Mouse (Mus musculus) testis, postnatal 14 days (tissue): ENCODE data around the gene Sept11.

Experiments
- DNase-seq: peaks from one replicate; pipeline ENCODE4 v3.0.0; 2021; ENCODE audit warnings: low spot score

Sept11 gene

DNA sequence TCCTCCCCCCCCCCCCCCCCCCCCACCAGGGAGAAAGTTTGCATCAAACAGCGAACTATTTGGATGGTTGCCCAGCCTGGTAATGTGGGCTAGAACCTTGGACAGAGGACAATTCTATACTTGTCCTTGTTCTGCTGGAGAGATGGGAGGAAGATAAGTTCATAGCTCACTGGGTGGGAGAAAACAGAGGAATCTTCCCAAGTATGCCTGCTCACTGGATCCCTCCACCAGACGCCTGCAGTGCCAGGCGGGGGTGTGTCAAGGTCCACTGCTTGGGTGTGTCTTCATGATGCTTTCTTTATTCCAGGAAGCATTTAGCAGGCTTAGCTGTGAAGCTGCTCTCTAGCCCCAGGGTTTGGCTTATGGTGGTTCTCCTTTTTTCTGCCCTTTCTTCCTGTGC is 34.5 kb downstream of the Sept11 start:
- DNase-seq = peak; percentile 71

DNA sequence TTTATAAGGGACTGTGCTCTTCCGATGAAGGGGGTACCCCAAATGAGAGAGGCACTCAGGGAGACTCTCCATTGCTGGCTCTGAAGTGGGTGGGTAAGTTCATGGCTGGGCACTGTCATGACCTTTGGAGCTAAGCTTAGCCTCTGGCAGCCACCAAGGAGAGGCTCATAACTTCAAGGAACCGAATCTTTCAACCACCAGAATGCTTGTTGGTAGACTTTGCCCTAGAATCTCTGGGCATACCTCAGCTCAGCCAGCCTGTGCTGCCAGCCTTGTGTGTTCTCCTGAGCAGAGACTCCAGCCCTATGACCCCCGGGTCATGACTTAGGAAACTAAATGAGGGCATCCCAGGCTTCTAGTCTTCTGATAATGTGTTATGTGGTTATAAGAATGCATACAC is 35.5 kb downstream of the Sept11 start:
- no peak for DNase-seq

- no peak for DNase-seq
Measured at GRCm38 (mm10) chr5:93129953-93130352, 36.7 kb downstream of the Sept11 start.

GRCm38 (mm10) chr5:93131401-93131800 is 38.2 kb downstream of the Sept11 start:
- no peak for DNase-seq

DNA sequence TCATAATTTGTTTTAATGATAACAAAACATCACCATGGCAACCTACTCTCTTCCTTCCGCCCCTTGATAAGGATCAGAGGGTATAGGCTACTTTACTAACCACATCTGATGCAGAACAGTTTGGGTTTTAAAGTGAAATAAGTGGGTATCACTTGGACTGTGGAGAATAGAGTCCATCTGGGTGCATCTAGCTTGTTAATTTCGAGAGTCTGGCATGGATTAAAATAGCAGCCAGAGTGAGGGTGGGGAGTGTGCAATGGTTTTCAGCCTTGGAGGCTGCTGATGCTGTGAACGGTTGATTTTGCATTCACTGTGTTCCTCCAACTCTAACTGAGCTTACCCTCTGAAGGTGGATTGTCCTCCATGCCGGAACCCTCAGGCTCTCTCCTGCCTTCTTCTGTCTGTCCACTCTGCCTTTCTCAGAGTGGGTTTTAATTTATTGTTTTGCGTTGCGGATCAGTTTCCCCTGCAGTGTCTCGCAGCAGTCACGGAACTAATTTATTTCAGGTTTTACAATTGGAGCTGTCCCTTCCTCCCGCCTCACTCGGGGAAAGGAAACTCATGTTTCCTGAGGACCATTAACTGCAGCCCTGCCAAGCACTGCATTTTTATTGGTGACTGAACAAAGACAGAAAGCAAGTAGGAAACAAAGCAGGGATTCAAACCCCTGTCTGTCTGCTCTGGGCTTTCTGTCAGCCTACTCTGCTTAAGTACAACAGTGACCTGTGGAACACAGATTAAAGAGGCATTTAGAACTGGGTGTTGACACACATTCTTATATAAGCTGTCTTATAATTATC is 40.4 kb downstream of the Sept11 start:
- no peak for DNase-seq

GRCm38 (mm10) chr5:93135368-93136107 is 42.3 kb downstream of the Sept11 start:
- no peak for DNase-seq

DNA sequence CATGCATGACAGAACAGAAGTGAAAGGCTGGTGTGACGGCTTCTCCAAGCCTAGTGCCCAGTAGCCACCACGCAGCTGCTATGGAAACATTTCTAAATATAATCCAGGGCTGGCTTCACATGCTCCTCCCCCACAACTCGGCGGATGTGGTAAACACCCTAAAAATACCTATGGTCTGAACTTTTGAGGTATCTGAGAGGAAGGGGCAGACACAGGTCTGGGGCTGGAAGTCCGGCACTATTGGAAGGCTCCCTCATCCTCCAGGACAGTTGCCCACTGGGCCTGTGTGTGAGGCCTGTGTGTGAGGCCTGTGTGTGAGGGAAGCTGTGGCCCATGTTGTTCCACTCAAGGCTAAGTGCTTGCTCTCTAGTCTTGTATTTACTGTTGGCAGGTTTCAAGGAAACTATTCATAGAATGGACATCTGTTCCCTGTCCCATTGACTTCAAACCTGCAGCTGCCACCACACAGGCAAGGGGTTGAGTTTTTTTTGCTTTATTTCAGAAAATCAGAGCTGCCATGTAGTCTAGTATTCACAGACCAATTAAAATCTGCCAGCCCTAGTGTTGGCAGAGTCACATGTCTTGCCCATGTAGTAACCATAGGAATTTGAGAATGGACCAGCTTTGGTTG is 43.8 kb downstream of the Sept11 start:
- no peak for DNase-seq

DNA sequence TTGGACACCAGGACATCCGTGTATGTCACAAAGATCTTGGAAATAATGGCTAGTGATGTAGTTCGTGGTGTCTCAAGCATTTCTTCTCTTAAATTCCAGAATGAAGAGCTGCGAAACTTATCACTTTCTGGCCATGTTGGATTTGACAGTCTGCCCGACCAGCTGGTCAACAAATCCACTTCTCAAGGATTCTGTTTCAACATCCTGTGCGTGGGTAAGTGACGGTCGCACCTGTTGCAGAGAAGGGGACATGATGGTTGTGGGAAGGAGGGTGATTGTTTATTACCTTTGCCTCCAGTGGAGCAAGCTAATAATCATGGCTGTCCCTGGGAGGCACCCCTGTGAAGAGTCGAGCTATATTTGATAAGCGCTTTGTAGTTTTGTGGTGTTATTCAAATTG is 46.1 kb downstream of the Sept11 start:
- no peak for DNase-seq

DNA sequence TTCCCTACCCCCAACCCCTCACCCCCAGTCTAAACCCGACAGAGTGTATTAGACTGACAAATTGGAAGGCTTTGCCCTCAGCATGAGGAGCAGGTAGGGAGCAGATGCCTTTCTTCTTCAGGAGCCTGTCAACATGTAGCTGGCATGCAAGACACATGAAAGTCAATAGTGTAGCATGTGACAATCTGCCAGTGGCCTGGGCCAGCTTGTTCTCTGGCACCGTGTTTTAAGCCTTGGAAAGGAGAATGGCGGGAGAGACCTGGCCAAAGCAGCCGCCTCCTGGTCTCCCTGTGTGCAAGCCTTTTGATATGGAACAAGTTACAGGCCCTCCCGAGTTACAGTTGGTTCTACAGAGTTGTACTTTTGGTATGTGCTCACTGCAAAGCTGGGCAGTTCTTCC is 47.5 kb downstream of the Sept11 start:
- no peak for DNase-seq

- no peak for DNase-seq
Measured at GRCm38 (mm10) chr5:93143360-93144091, 50.3 kb downstream of the Sept11 start.

- DNase-seq = peak; percentile 54
Measured at GRCm38 (mm10) chr5:93144874-93145273, 51.6 kb downstream of the Sept11 start.

DNA sequence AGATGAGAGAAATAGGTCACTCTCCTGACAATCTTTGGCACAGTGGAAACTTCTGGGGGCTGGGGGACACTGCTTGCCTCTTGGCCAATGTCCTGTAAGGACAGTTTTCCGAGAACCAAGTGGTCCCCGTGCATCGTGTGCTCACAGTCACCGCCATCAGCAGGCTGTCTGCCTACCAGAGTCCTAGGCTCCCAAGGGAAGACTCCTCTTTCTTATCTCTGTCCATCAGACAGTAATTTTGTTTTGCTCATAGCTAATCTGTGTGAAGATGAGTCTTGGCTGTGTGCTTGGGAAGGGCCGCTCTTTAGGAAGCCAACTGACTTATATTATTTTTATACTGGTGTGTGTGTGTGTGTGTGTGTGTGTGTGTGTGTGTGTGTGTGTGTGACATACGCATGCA is 52.3 kb downstream of the Sept11 start:
- DNase-seq = no peak

- no peak for DNase-seq
Measured at GRCm38 (mm10) chr5:93149969-93150777, 56.9 kb downstream of the Sept11 start.

- no peak for DNase-seq
Measured at GRCm38 (mm10) chr5:93151985-93152384, 58.7 kb downstream of the Sept11 start.

DNA sequence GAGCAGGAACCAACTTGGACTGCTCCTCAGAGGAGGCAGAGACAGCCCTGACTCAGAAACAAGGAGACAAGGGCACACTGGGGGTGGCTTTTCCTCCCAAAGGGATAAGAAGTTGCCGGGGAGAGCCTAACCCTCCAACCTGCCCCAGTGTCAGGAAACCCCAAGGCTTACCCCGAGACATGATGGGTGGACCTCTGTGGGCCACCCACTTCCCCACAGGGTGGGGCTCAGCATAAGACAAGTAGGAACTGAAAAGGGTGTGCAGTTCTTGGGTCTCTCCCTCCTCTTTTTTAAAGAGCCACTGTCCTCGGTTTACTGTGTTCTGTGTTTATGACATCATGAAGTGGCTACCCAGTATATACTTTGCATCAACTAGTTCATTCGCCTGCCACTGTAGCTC is 59.2 kb downstream of the Sept11 start:
- DNase-seq = no peak

GRCm38 (mm10) chr5:93154401-93154800 is 61.2 kb downstream of the Sept11 start:
- DNase-seq = no peak

DNA sequence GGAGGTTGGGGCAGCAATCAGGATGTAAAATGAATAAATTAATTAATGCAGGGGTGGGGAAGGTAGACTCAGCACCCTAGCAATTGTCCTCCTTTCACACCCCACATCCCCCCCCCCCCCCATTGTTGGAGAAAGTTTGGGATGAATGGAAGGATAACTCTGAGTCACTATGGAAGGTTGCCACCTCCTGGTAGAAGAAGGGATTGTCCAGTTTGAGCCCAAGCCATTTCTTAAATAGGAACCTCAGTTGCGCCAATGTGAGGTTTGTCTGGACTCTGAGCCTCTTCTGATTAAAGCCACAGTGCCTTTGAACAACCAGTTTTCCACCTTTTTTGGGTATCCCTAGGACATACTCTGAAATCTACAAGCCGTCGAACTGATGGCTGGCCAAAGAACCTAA is 70.3 kb downstream of the Sept11 start:
- no peak for DNase-seq

GRCm38 (mm10) chr5:93167919-93168516 is 74.8 kb downstream of the Sept11 start:
- no peak for DNase-seq

- no peak for DNase-seq
Measured at GRCm38 (mm10) chr5:93168654-93169053, 75.4 kb downstream of the Sept11 start.

- DNase-seq = no peak
Measured at GRCm38 (mm10) chr5:93171420-93171819, 78.2 kb downstream of the Sept11 start.

DNA sequence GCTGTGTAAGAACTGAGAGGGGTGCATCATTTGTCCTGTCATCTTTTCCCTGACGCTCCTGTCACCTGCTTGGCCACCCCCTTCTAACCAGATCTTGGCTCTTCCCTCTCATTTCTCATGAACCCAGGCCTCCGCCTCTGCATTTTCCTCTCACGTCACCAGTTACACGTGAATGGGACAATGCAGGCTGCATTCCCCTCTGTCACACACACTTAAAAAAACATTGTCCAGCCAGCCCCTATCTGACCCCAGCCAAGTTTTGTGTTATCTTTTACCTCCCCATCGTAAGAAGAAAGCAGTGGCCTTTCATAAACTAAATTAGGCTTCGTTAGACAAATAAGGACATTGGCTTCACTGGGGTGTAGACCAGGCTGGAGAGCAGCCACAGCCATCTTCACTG is 79.3 kb downstream of the Sept11 start:
- no peak for DNase-seq
